Mouse (Mus musculus) limb, embryonic 14.5 days (tissue): ENCODE results near the gene Ms4a10. TPM values are rescaled to one million over a fixed set of nuclear protein-coding genes. Genes with fewer than 3 reads are reported as not detected.

ENCODE experiments used
- ATAC-seq: fragments of 200-750 bp; cut with Nextera tagmentation; 2 replicates; pipeline ENCODE4 v1.8.0; 2017; ENCODE audit warnings: low read depth, moderate number of reproducible peaks, moderate TSS enrichment; ENCODE audit not compliant: low FRiP score
- DNase-seq: peaks from one replicate; pipeline ENCODE4 v3.0.0-alpha.2; 2015; ENCODE audit warnings: low spot score
- H3K27ac ChIP-seq: fragments of 300-500 bp; sonication (generic); replicated peaks from 2 replicates; pipeline ENCODE4 v1.5.1; 2014; ENCODE audit warnings: low read depth, mild to moderate bottlenecking, low read length, moderate library complexity, mixed read lengths
- H3K27me3 ChIP-seq: fragments of 300-500 bp; sonication (generic); 2 replicates; pipeline ENCODE4 v1.6.1; 2014; ENCODE audit warnings: low read length, mixed read lengths; ENCODE audit not compliant: control insufficient read depth, insufficient read depth
- H3K36me3 ChIP-seq: fragments of 300-500 bp; sonication (generic); 2 replicates; pipeline ENCODE4 v1.6.1; 2014; ENCODE audit warnings: mild to moderate bottlenecking, low read length, moderate library complexity, mixed read lengths; ENCODE audit not compliant: control insufficient read depth, insufficient read depth
- H3K4me1 ChIP-seq: fragments of 300-500 bp; sonication (generic); 2 replicates; pipeline ENCODE4 v1.6.1; 2014; ENCODE audit warnings: antibody characterized with exemption, low read length, mixed read lengths; ENCODE audit not compliant: control insufficient read depth, insufficient read depth
- H3K4me2 ChIP-seq: fragments of 300-500 bp; sonication (generic); replicated peaks from 2 replicates; pipeline ENCODE4 v1.6.1; 2014; ENCODE audit warnings: low read depth, mild to moderate bottlenecking, low read length, moderate library complexity; ENCODE audit not compliant: severe bottlenecking
- H3K4me3 ChIP-seq: fragments of 300-500 bp; sonication (generic); replicated peaks from 2 replicates; pipeline ENCODE4 v1.5.1; 2014; ENCODE audit warnings: low read length
- H3K9ac ChIP-seq: fragments of 300-500 bp; sonication (generic); 2 replicates; pipeline ENCODE4 v1.6.1; 2014; ENCODE audit warnings: mild to moderate bottlenecking, low read depth, low read length, moderate library complexity; ENCODE audit not compliant: severe bottlenecking
- H3K9me3 ChIP-seq: fragments of 300-500 bp; sonication (generic); 2 replicates; pipeline ENCODE4 v1.6.1; 2016; ENCODE audit warnings: low read length; ENCODE audit not compliant: control insufficient read depth
- POLR2A ChIP-seq: fragments of 200-500 bp; IDR thresholded peaks from 2 replicates; pipeline ENCODE4 v1.8.0; 2012; ENCODE audit warnings: inconsistent platforms, mild to moderate bottlenecking, moderate library complexity, borderline replicate concordance; ENCODE audit not compliant: insufficient read depth, insufficient read length; ENCODE audit errors: extremely low read depth
- WGBS: fragments of 180-500 bp; shearing (Covaris S2); extraction: QIAGEN DNeasy Blood & Tissue Kit; methylation state at CpG from one replicate; pipeline ENCODE4 v1.1.7; 2014; 5-methylcytosine and 5-hydroxymethylcytosine counted together
- polyA plus RNA-seq, 2 experiments: library from polyadenylated mRNA; depleted of rRNA in 1 of 2; stranded (reverse) in 1 of 2; unstranded in 1 of 2; fragments of >200 nt; fragmentation: Nextera tagmentation in 1 of 2; extraction: Ambion mirVana in 1 of 2; gene quantifications; 2 replicates each; pipeline versions ENCODE4 v1.2.1 to v1.2.3; 2012 to 2014

Gene Ms4a10
- polyA plus RNA-seq, 2 experiments: 0.08 TPM; not detected in 1

DNA sequence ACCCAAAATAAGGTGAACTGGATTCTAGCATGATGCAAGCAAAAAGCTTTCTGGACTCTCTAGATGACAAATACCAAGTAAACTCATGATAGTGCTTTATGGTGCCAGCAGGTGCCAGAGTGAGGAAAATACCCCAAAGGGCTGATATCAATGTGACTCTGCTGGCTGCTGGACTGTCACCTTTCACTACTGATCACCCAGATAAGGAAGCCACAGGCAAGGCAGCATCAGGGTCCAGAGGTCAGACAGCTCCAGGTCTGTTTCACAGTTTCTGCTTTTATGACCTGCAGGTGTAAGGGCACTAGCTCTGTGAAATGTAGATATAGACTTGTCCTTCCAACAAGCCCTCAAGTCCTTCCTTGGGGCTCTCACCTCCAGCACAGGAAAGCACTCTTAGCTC is 41.0 kb upstream of the Ms4a10 start:
- no peak for DNase-seq
- H3K4me3 ChIP-seq: no peak overlapping the region
- ATAC-seq: no peak
- H3K27me3 ChIP-seq: no peaks in the 10 kb centered on the region
- no peaks in the 10 kb centered on the region for H3K4me1 ChIP-seq
- no peaks in the 10 kb centered on the region for H3K9me3 ChIP-seq
- H3K4me2 ChIP-seq: no peak overlapping the region
- no peak overlapping the region for H3K27ac ChIP-seq
- H3K36me3 ChIP-seq: no peaks in the 10 kb centered on the region
- no peak for TF ChIP-seq POLR2A
- no peak overlapping the region for H3K9ac ChIP-seq

DNA sequence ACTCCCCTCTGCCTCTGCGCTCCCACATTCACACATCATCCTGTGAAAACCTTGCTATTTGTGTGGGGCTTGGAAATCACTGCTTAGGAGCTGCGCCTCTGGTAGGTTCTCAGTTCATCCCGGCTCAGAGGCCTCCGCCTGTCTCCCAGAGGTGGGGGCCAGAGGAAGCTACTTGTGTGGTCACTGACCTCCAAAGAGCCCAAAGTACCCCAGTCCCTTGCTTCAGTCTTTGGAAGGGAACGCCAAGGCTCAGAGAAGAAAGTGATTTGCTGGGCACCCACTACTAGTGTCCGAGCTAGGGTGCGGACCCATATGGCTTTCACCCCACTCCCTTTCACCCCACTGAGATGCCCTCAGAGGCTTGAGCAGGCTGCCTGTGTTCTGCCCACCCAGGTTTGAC is 18.7 kb upstream of the Ms4a10 start, which contains the start of gene Ms4a15:
Ms4a15 (minus strand) TSS at position 101 of the 400 bp plus-strand sequence.
- no peak for TF ChIP-seq POLR2A
- H3K4me2 ChIP-seq: no peak within 1 kb of the TSS
- H3K9ac ChIP-seq: no peak within 1 kb of the TSS
- no peaks in the 10 kb centered on the region for H3K4me1 ChIP-seq
- DNase-seq: no peak
- no peaks in the 10 kb centered on the region for H3K36me3 ChIP-seq
- no peaks in the 10 kb centered on the region for H3K9me3 ChIP-seq
- WGBS: 81% methylated on average over 7 of the region's 7 CpGs
- no peak within 1 kb of the TSS for H3K4me3 ChIP-seq
- H3K27ac ChIP-seq: no peak within 1 kb of the TSS
- ATAC-seq: no peak
- no peaks in the 10 kb centered on the region for H3K27me3 ChIP-seq

DNA sequence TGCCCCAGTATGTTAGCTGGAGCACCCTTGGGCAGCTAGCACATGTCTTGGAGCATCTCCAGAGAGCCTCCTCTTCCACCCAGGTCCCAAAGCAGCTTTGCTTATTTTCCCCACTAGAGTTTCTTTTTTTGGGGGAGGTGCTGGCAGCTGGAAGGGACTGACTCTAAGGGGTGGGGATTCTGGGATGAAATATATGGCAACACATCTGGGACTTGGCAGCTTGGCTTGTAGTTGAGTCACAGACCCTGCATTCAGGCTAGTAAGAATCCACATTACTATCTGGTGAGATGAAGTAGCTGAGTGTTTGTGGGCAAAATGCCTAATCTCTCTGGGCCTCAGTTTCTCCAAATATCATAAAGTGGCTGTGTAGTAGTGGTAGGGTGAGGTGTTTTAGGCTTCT is 17.4 kb upstream of the Ms4a10 start:
- TF ChIP-seq POLR2A: no peak
- no peak overlapping the region for H3K4me3 ChIP-seq
- no peak overlapping the region for H3K9ac ChIP-seq
- H3K4me1 ChIP-seq: no peaks in the 10 kb centered on the region
- no peak for DNase-seq
- ATAC-seq: no peak
- H3K27ac ChIP-seq: no peak overlapping the region
- no peaks in the 10 kb centered on the region for H3K9me3 ChIP-seq
- H3K27me3 ChIP-seq: no peaks in the 10 kb centered on the region
- no peaks in the 10 kb centered on the region for H3K36me3 ChIP-seq
- no peak overlapping the region for H3K4me2 ChIP-seq

DNA sequence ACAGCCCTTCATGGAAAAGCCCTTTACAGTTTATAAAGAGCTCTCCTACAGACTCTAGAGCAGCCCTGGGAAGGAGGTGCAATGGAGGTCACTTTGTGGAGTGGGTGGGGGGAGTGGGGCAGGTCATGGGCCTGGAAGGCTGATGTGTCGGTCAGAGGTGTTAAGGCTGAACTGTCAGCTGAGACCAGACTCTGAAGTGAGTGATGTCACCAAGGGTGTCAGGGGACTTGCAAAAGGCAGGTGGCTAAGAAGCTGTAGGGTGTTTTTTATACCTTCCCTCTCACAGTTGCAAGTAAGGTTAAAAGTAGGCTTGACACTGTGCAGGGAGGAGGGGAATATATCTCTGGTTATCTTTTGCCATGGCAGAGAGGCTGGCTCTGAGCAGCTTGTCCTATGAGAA is 16.3 kb upstream of the Ms4a10 start:
- no peak overlapping the region for H3K4me3 ChIP-seq
- 29% methylated on average over 1 of the region's 1 CpGs for WGBS
- no peaks in the 10 kb centered on the region for H3K4me1 ChIP-seq
- H3K27ac ChIP-seq: no peak overlapping the region
- no peak overlapping the region for H3K4me2 ChIP-seq
- DNase-seq (no peak), ATAC-seq (no peak)
- no peaks in the 10 kb centered on the region for H3K36me3 ChIP-seq
- H3K9me3 ChIP-seq: no peaks in the 10 kb centered on the region
- no peak overlapping the region for H3K9ac ChIP-seq
- no peaks in the 10 kb centered on the region for H3K27me3 ChIP-seq
- TF ChIP-seq POLR2A: no peak

DNA sequence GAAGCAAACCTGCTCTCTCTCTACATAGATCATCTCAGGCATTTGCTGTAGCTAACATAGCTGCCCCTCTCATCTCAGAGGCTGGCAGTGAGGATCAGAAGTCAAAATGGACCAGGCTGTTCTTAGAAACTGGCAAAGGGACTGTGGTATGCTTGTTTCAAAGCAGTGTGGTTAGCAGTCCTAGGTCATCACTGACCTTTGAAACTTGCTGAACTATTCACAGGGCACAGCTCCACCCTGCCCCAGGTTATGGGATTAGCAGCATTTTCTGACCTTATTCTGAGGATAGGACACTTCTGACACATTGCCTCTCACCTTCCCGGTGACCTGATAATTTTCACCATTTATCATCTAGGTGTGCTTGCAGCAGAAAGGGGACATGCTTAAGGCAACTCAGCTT is 14.1 kb upstream of the Ms4a10 start:
- ATAC-seq (no peak), DNase-seq (no peak)
- Histone ChIP-seq H3K9me3 (no peaks in the 10 kb centered on the region), H3K27me3 (no peaks in the 10 kb centered on the region), H3K36me3 (no peaks in the 10 kb centered on the region), H3K27ac (no peak overlapping the region), H3K4me2 (no peak overlapping the region), H3K4me1 (no peaks in the 10 kb centered on the region), H3K9ac (no peak overlapping the region), H3K4me3 (no peak overlapping the region)
- TF ChIP-seq POLR2A: no peak
- 89% methylated on average over 1 of the region's 1 CpGs for WGBS

DNA sequence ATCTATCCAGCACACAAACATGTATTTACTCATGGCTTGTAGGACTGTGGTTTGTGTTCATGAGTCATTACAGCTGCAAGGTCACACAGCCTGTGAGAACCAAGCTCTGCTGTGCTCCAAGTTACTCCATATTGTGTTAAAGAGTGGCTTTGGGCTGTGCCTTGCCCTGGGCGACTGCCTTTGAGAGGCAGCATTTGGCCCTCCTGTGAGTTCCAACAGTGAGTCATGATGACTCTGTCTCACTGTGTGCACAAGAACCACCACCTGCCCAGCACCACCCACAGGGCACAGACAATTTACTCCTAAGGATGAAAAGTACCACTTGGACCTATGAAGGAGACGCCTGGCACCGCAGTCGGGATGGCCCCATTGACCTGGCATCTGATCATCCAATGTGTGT is 11.4 kb upstream of the Ms4a10 start:
- 95% methylated on average over 4 of the region's 4 CpGs for WGBS
- no peak for ATAC-seq
- H3K4me3 ChIP-seq: no peak overlapping the region
- no peaks in the 10 kb centered on the region for H3K4me1 ChIP-seq
- no peaks in the 10 kb centered on the region for H3K36me3 ChIP-seq
- H3K27ac ChIP-seq: no peak overlapping the region
- TF ChIP-seq POLR2A: no peak
- H3K9ac ChIP-seq: no peak overlapping the region
- no peaks in the 10 kb centered on the region for H3K9me3 ChIP-seq
- no peak for DNase-seq
- H3K4me2 ChIP-seq: no peak overlapping the region
- H3K27me3 ChIP-seq: no peaks in the 10 kb centered on the region
